Mouse (Mus musculus) limb, embryonic 14.5 days (tissue): ENCODE measurements around the gene Armc9. TPM values are rescaled to one million over a fixed set of nuclear protein-coding genes. Genes with fewer than 3 reads are reported as not detected.

ENCODE experiments used
- ATAC-seq: fragments of 200-750 bp; cut with Nextera tagmentation; 2 replicates; pipeline ENCODE4 v1.8.0; 2017; ENCODE audit warnings: low read depth, moderate number of reproducible peaks, moderate TSS enrichment; ENCODE audit not compliant: low FRiP score
- DNase-seq: peaks from one replicate; pipeline ENCODE4 v3.0.0-alpha.2; 2015; ENCODE audit warnings: low spot score
- H3K27ac ChIP-seq: fragments of 300-500 bp; sonication (generic); replicated peaks from 2 replicates; pipeline ENCODE4 v1.5.1; 2014; ENCODE audit warnings: low read depth, mild to moderate bottlenecking, low read length, moderate library complexity, mixed read lengths
- H3K27me3 ChIP-seq: fragments of 300-500 bp; sonication (generic); 2 replicates; pipeline ENCODE4 v1.6.1; 2014; ENCODE audit warnings: low read length, mixed read lengths; ENCODE audit not compliant: control insufficient read depth, insufficient read depth
- H3K36me3 ChIP-seq: fragments of 300-500 bp; sonication (generic); 2 replicates; pipeline ENCODE4 v1.6.1; 2014; ENCODE audit warnings: mild to moderate bottlenecking, low read length, moderate library complexity, mixed read lengths; ENCODE audit not compliant: control insufficient read depth, insufficient read depth
- H3K4me1 ChIP-seq: fragments of 300-500 bp; sonication (generic); 2 replicates; pipeline ENCODE4 v1.6.1; 2014; ENCODE audit warnings: antibody characterized with exemption, low read length, mixed read lengths; ENCODE audit not compliant: control insufficient read depth, insufficient read depth
- H3K4me2 ChIP-seq: fragments of 300-500 bp; sonication (generic); replicated peaks from 2 replicates; pipeline ENCODE4 v1.6.1; 2014; ENCODE audit warnings: low read depth, mild to moderate bottlenecking, low read length, moderate library complexity; ENCODE audit not compliant: severe bottlenecking
- H3K4me3 ChIP-seq: fragments of 300-500 bp; sonication (generic); replicated peaks from 2 replicates; pipeline ENCODE4 v1.5.1; 2014; ENCODE audit warnings: low read length
- H3K9ac ChIP-seq: fragments of 300-500 bp; sonication (generic); 2 replicates; pipeline ENCODE4 v1.6.1; 2014; ENCODE audit warnings: mild to moderate bottlenecking, low read depth, low read length, moderate library complexity; ENCODE audit not compliant: severe bottlenecking
- H3K9me3 ChIP-seq: fragments of 300-500 bp; sonication (generic); 2 replicates; pipeline ENCODE4 v1.6.1; 2016; ENCODE audit warnings: low read length; ENCODE audit not compliant: control insufficient read depth
- POLR2A ChIP-seq: fragments of 200-500 bp; IDR thresholded peaks from 2 replicates; pipeline ENCODE4 v1.8.0; 2012; ENCODE audit warnings: inconsistent platforms, mild to moderate bottlenecking, moderate library complexity, borderline replicate concordance; ENCODE audit not compliant: insufficient read depth, insufficient read length; ENCODE audit errors: extremely low read depth
- WGBS: fragments of 180-500 bp; shearing (Covaris S2); extraction: QIAGEN DNeasy Blood & Tissue Kit; methylation state at CpG from one replicate; pipeline ENCODE4 v1.1.7; 2014; 5-methylcytosine and 5-hydroxymethylcytosine counted together
- polyA plus RNA-seq, 2 experiments: library from polyadenylated mRNA; depleted of rRNA in 1 of 2; stranded (reverse) in 1 of 2; unstranded in 1 of 2; fragments of >200 nt; fragmentation: Nextera tagmentation in 1 of 2; extraction: Ambion mirVana in 1 of 2; gene quantifications; 2 replicates each; pipeline versions ENCODE4 v1.2.1 to v1.2.3; 2012 to 2014

Gene Armc9
- polyA plus RNA-seq, 2 experiments: 17.0 to 19.6 TPM

DNA sequence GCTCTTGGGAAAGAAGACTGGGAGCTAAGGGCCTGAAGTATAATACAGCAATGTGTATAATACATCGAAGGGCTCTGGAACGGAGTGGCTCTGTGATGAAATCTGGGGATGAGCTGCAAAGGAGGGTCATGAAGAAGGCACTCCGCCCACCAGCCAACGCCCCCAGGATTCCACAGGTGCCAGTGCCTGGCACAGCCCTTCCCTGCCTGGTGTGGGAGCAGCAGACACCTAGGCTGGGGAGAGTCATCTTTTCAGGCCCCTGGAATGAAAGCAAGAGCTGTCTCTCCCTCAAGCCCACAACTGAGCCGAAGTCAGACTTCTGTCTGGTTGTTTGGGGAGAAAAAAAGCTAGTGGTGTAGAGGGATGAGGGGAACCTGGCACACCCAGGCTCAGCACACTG is 122.5 kb downstream of the Armc9 start:
- no peaks in the 10 kb centered on the region for H3K9me3 ChIP-seq
- no peak overlapping the region for H3K9ac ChIP-seq
- H3K27ac ChIP-seq: no peak overlapping the region
- DNase-seq: no peak
- H3K27me3 ChIP-seq: no peaks in the 10 kb centered on the region
- peaks cover 2% of the 10 kb centered on the region; the same call in 1 of the 2 replicates for H3K4me1 ChIP-seq
- WGBS: 73% methylated on average over 5 of the region's 5 CpGs
- H3K4me2 ChIP-seq: no peak overlapping the region
- TF ChIP-seq POLR2A: no peak
- no peak overlapping the region for H3K4me3 ChIP-seq
- no peak for ATAC-seq
- no peaks in the 10 kb centered on the region for H3K36me3 ChIP-seq

GRCm38 (mm10) chr1:86281781-86282536 is 127.4 kb downstream of the Armc9 start:
- Histone ChIP-seq H3K9ac (no peak overlapping the region), H3K27ac (no peak overlapping the region), H3K27me3 (no peaks in the 10 kb centered on the region), H3K36me3 (no peaks in the 10 kb centered on the region), H3K4me1 (peaks cover 2% of the 10 kb centered on the region; the same call in 1 of the 2 replicates), H3K4me2 (no peak overlapping the region), H3K9me3 (no peaks in the 10 kb centered on the region), H3K4me3 (no peak overlapping the region)
- WGBS: 75% methylated on average over 11 of the region's 11 CpGs
- ATAC-seq: no peak
- TF ChIP-seq POLR2A: no peak
- DNase-seq: no peak

DNA sequence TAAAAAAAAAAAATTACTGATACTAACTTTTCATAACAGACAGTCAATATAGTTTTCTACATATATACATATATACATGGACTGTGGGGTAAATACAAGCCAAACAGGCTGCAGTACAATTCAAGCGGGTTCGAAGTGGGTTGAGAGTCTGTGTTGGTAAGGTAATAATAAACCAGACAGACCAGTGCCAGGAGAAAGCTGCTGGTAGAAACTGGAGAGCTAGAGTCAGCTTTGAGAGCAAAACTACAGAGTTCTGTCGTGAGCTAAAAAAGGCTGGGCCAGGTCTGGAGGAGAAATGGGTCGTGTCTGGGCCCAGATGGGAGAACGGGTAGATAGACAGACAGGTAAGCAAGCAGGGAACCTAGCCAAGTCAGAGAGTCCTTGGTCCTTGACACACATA is 129.5 kb downstream of the Armc9 start:
- H3K4me2 ChIP-seq: no peak overlapping the region
- no peaks in the 10 kb centered on the region for H3K4me1 ChIP-seq
- H3K9me3 ChIP-seq: no peaks in the 10 kb centered on the region
- no peak for ATAC-seq
- H3K27ac ChIP-seq: no peak overlapping the region
- WGBS: 80% methylated on average over 5 of the region's 5 CpGs
- no peak for DNase-seq
- TF ChIP-seq POLR2A: no peak
- no peaks in the 10 kb centered on the region for H3K36me3 ChIP-seq
- no peak overlapping the region for H3K9ac ChIP-seq
- no peaks in the 10 kb centered on the region for H3K27me3 ChIP-seq
- H3K4me3 ChIP-seq: no peak overlapping the region

- Histone ChIP-seq H3K27me3 (no peaks in the 10 kb centered on the region), H3K9me3 (no peaks in the 10 kb centered on the region), H3K36me3 (no peaks in the 10 kb centered on the region), H3K4me1 (no peaks in the 10 kb centered on the region), H3K9ac (no peak overlapping the region), H3K4me3 (no peak overlapping the region), H3K27ac (no peak overlapping the region), H3K4me2 (no peak overlapping the region)
- DNase-seq (no peak), ATAC-seq (no peak)
- no peak for TF ChIP-seq POLR2A
- WGBS: 74% methylated on average over 6 of the region's 6 CpGs
Measured at GRCm38 (mm10) chr1:86285295-86285694, 130.7 kb downstream of the Armc9 start.

GRCm38 (mm10) chr1:86287473-86287872 is 132.9 kb downstream of the Armc9 start:
- H3K4me2 ChIP-seq: no peak overlapping the region
- WGBS: 80% methylated on average over 4 of the region's 4 CpGs
- no peak overlapping the region for H3K4me3 ChIP-seq
- TF ChIP-seq POLR2A: no peak
- no peak overlapping the region for H3K27ac ChIP-seq
- no peaks in the 10 kb centered on the region for H3K27me3 ChIP-seq
- no peak overlapping the region for H3K9ac ChIP-seq
- no peaks in the 10 kb centered on the region for H3K36me3 ChIP-seq
- DNase-seq (no peak), ATAC-seq (no peak)
- H3K4me1 ChIP-seq: no peaks in the 10 kb centered on the region
- no peaks in the 10 kb centered on the region for H3K9me3 ChIP-seq
